Mouse (Mus musculus) MEL-GATA-1-ER (cell line): ENCODE measurements at regions not wholly inside any gene's neighbourhood (a gene's known extent, or its start where the extent isn't known, plus 50 kb on each side); places are given as distances from the start of the nearest gene placed in this dataset.

Experiments
- DNase-seq: peaks from one replicate; pipeline ENCODE4 v3.0.0-alpha.2; 2012; ENCODE audit warnings: low read depth; ENCODE audit errors: extremely low read depth

DNA sequence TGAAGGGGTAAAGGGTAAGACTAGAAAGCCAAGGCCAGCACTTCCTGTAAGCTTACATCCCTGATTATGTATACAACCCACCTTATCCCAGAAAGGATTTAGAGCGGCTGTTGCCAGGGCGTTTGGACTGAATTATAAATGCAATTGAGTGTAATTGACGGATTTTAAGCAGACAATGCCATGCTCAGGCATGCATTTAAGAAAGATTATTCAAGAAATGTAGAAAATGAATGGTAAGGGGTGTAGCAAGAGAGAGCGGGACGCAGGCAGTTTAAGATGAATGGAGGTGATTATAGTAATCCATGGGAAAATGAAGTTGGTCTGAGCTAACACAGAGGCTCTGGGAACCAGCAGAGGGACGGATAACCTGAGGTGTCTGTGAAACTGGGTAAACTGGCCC, 229.2 kb upstream of the Sox9 start:
- no peak for DNase-seq

DNA sequence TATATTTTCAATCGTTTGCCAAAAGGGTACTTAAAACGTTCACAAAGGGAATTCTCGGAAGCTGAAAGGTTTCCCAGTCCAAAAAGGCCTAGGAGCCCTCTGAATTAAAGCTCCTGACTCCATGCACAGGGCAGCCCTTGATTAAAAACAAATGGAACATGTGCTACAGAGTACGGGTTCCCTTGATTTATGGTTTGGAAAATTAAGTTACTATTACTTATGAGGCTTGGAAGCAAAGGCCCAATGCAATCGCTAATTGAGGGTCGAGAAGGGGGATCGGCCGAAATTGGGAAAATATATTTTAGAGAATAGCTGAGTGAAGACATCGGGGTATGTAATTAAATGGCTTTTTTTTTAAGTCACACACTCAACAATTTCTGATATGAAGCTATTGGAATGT, 219.0 kb upstream of the Sox9 start:
- DNase-seq, result no peak

DNA sequence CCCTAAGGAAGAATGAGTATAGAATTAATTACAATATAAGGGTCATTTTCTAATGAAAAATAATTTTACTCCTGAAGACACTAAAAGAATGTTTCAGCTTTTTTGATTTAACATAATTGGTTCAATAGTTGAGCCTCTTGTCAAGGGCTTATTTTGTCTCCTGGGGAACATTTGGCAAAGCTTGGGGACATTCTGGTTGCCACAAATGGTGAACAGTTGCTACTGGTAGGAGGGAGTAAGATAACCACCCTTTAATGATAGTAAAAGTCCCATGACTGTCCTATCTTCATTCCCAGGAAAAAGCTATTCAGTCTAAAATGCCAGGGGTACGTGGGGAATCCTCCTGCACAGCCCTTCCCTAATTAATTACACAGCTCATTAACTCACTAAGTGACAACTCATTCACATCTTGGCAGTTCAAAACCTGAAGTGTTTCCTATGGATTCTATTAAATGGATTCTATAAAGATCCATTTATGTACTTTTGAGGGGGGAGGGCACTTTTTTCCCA, 217.3 kb upstream of the Sox9 start:
- DNase-seq, result no peak

DNA sequence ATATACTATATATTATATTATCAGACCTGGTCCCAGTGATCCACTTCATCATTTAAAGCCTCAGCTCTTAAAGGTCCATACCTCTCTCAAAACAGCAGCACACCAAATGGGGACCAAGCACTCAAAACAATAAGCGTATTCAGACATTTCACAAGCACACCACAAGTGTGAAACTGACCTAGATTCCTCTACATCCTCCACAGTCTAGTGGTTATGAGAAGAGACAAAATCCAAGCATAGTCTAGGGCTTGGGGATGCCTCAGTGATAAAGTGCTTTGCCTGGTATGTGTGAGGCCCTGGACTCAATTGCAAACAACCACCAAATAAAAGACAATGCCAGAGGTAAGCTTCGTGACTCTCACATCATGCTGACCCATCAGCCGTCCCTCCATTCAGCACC, 216.0 kb upstream of the Sox9 start:
- DNase-seq, result no peak

DNA sequence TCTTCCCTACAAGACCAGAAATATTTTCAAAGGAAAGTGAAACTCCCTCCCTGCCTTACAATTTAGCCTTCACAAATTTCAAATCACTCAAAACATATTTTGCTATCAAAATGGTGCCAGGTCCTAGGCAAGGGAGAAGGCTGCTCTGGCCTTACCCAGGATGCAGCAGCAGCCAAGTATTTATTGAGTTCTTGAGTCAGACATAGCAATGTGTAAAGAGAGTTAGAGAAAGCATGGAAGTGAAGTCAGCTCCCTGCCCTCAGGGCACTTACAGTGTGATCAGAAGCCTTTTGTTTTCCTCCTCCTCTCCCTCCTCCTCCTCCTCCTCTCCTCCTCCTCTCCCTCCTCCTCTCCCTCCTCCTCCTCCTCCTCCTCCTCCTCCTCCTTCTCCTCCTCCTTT, 194.6 kb upstream of the Sox9 start:
- DNase-seq, result no peak

DNA sequence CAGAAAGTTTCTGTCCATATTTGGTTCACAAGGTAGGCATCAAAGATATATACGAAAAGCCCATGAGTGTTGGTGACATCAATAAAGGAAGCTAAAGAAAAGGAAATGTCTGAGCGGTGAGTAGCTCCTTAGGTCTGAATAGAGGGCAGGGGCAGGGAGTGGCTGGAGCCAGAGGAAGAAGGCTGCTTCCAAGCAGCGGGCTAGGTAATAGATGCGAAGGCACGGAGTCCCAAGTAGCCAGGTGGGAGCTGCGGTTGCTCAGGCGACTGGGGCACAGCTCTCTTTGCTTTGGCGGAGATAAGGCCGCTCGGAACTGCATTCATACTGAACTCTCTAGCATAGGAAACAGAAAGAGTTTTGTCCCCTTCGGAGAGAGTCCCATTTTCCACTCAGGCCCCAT, 193.9 kb upstream of the Sox9 start:
- DNase-seq, result no peak

DNA sequence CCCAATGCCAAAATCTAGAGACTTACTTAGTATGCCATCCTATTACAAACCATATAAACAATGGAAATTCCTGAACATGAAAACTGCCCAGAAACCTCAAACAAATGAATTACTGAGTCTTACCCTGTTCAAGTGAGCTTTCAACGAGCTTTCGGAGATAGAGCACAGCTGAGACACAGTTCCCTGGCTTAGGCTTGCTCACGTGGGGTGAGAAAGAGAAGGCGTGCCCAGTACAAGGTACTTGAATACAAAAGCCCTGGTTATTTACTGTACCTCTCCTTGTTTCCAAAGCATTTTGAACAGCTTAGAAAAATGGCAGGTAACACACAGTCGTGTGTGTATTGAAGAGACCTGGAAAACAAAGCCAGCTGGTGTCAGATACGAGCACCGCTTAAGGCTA, 191.8 kb upstream of the Sox9 start:
- DNase-seq, result no peak

DNA sequence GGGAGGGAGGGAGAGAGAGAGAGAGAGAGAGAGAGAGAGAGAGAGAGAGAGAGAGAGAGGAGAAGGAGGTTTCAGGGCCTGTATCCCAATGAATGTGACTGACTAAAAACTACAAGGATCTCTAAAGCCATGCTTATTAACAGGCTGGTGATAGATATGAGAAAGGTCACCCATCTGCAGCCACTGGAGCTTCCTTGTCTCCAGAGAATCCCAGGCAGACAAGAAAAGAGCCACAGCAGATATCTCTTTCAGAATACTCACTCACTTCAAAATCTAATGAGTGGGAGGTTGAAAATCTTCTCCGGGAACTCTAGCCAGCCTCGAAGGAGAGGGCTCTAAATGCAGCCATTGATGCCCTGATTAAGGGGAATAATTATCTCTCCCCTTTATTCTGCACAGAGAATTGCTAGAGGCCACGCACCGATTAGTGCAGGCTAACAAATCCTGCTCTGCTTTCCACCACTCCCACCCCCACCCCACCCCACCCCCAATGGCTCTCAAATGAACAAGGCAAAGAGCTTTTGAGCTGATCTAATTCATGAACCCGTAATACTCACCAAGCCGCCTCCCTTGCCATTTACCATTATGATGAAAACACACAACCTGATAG, 189.5 kb upstream of the Sox9 start:
- DNase-seq, result no peak

DNA sequence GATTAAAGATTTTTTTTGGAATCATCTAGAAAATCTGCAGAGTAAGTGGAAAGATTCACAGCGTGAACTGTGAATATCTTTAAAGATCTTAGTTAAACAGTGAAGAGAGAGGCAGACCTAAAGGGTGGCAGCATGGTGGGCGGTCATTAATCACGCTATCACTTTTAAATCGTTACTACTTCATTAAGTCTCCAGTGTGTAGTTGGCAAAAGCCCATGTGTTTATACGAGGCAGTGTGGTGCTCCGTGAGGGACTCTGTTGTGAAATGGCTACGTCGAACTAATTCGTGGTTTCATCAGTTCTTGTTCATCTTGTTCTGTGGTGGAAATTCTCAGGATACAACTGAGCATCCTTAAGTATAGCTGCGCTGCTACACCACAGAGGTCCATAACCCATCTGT, 188.2 kb upstream of the Sox9 start:
- no peak for DNase-seq

DNA sequence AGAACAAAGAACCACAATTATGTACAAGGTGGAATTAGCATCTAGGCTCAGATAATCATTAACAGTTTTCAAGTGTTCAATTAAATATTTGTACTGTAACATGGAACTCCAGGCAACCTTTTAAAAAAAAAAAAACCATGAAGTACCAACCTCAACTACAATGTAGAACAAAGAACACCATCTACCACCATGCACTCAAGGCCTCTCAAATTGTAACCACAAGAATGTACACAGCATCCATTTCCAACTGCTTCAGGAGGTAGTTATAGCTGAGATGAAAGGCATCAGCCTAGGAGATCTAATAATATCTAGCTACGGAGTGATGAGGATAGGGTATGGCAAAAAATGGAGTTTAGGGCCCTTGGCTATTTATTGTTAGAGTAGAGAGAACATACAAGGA, 174.7 kb upstream of the Sox9 start:
- DNase-seq, result no peak

DNA sequence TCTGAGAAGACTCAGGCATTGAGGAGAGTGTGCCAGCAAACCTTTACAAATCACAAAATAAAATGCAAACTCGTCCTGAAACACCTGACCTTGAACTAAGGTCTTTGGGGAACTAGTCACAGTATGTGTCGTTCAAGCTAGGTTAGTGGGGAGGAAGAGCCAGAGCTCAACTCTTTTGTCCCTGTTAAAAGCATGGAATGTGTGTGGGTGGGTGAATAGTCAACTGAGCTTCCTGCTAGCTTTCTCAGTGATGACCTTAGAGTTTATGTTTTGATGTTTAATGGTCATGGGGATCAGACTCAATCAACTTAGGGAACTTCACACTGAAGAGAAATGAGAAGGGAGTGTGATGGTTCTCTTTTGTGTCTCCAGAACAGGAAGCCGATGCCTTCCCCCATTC, 172.7 kb upstream of the Sox9 start:
- no peak for DNase-seq

DNA sequence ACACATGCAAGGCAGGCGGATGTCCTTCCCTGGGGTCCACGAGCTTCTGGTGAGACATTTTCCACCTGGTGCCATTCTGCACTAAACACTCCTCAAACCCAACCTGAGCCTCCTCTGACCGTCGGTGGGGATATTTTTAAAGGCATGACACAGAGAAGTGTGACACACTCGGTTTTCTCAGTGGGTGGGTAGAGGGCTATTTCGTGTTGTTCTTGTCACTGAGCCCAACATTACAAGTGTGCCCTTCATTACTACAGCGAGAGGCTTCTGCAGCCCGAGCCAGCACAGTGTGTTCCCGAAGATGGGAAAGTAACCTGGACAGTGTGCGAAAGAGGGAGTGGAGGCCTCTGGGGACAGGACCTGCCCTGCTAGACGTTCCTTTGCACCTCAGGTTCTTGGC, 171.0 kb upstream of the Sox9 start:
- no peak for DNase-seq

DNA sequence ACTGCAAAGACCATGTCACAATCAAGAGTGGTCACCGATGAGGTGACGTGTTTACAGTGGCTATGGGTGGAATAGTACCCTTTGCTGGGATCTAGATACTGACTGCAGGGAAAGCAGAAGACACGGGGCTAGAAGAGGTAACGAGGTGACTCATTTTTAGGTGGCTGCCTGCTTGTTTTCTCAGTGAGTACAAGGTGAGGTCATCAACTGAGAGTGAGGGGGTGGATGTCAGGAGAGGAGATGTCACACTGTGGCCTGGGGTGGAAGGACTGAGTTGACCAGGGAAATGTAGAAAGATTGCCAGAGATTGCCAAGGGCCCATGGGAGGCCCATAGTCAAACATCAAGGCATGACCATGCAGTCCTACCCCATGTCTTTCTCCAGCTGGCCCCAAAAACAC, 166.4 kb upstream of the Sox9 start:
- no peak for DNase-seq

DNA sequence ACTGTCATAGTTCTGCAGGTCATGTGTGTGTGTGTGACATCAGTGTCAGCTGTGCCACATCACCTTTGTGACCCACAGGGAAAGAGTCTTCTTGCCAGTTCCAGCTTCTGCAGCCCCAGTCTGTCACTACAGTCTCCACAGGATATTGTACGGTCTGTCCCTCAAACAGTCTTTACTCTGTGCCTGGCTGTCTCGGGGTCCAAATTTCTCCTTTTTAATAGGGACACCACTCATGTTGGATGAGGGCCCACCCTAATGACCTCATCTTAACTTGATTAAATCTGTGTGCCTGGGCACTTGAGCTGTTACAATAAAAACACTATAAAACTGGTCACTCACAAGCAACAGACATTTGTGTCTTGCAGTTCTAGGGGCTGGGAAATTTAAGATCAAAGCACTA, 165.1 kb upstream of the Sox9 start:
- DNase-seq, result no peak

DNA sequence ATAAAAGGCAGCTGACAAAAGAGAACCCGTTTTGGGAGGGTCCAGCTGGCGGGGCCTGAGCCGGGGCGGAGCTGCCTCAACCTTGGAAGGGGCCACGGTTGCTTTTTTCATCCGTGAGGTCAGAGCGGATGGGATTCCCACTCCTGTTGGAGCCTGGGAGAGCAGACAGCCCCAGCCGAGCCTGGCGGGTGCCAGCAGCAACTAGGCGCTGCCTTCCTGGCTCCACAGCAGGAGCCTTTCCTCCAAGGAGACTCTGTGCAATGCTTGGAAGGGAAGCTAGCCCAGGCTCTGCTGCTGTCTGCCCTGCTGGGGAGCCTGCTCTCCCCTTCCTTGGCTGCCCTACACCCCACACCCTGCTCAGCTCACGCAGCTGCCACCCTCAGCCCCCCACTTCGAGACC, 161.1 kb upstream of the Sox9 start:
- no peak for DNase-seq

DNA sequence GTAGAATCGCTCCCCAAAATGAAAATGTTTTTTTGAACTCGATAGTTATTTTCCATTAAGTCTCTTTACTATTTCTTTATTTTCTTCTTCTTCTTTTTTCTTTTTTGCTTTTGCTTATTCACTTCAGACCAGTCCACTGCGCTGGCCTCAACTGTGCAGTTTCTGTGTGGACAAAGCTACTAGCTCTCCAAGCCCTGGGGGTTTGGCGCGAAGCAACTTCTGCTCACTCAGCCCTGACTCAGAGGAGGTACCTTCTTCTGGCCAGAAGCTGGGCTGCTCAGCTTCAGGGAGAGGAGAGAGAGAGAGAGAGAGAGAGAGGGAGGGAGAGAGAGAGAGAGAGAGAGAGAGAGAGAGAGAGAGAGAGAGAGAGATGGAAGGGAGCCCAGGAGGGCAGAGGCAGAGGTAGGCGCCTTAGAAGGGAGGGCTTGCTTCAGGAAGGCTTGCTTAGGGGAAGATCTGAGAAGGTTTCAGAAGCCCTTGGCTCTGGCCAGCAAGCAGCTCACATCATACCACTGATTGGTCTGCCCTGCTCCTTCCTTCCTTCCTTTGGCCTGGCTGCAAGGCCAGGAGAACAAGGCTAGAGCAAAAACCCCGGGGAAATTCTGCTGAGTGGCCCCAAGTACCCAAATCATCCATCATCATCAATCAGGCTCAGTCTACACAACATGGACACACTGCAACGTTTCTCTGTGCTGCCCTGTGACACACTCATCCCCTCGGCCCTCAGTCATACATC, 160.5 kb upstream of the Sox9 start:
- DNase-seq, result no peak

DNA sequence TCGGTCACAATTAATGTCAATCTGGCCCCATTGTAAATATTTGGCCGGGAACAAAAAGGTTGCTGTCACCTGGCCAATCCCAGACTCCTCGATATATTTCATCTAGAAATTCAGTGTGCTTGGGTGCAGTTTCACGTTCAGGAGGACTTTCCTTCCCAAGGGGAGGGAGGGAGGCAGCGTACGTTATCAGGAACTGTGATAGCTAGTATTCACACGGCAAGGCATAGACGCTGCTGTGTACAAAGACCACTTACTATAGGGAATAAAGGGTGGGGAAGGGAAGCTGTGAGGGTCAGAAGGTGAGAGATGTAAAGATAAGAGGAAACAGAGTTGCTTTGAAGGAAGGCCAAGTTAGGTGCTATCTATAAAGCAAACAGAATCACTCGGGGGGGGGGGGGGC, 132.7 kb upstream of the Sox9 start:
- no peak for DNase-seq

DNA sequence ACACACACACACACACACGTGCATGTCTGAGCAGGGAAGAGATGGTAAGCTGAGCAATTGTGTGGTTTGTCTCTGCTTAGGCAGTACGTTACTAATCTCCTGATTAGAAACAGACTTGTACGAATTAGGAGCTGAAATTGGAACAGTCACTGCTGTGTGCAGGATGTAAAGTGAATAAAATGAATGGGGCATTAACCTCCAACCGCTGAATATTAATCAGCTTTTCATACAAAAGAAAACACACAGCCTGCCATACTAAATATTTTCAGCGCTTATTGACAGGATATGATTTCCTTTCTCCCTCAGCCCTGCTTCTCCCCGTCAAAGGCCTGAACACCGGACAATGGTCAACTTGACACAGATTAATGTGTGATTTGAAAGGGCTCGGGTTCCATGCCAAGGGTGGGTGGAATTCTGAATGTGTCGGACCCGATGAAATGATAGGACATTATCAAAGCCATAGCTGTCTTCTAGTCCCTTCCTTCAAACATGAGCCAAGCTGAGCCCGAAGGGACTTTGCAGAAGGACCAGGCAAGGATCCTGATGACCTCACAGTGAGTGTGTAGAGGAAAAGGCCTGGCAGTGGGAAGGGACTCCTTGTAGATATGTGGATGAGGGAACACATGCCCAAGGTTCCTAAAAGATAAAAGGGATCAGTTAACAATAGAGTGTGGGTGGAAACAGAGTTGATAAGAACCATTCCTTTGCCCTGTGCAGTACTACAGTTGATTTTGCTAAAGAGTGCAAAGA, 124.4 kb upstream of the Sox9 start:
- no peak for DNase-seq

DNA sequence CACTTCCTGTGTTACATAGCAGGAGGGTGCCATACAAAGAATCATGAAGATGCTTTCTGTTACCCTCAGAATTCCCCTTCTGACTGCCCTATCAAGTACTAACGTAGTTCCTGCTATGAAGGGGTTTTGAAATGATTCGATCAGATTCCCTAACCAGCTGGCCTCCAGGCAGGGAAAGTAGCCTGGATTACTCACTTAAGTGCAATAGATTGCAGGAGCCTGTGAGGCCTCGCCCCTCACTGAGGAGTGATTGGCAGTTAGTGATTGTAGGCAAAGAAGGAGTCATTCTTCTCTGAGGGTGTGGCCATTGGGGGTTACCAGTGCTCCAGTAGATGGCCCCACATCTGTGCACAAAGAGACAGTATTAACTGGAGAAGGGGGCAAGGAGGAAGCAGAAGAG, 122.1 kb upstream of the Sox9 start:
- no peak for DNase-seq

DNA sequence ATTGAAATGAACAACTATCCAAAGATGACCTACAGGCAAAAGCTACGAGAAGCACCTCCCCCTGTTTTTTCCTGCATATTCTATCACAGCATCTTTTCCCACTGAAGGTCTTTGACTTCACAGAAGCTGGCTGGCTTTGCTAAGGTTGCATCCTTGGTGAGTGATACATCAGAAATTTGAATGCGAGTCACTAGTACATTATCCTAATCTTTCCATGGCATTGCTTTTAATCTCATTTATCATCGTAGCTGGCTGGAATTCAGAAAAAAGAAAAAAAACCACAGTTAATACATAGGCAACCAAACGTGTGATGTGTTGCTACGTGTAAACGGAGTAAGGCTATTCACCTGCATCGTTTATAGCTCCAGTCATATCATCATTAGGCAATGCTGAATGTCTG, 120.6 kb upstream of the Sox9 start:
- DNase-seq, result no peak

DNA sequence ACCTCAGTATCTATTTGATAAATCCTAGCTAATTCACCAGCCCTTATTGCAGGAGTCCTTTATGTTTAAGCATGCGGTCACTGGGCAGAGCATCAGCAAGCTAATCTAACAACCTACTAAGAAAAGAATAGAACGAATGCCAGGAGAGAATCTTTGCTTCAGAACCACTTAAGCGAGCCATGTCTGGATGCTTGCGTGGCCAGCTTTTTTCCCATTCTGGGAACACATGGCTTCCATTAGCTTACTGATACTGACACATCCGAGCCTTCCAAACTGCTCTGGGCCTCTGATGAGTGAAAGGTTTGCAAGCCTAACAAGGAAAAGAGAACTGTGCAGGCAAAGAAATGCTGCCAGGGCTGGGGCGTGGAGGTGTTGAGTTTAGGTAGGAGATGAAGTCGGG, 114.7 kb upstream of the Sox9 start:
- no peak for DNase-seq

DNA sequence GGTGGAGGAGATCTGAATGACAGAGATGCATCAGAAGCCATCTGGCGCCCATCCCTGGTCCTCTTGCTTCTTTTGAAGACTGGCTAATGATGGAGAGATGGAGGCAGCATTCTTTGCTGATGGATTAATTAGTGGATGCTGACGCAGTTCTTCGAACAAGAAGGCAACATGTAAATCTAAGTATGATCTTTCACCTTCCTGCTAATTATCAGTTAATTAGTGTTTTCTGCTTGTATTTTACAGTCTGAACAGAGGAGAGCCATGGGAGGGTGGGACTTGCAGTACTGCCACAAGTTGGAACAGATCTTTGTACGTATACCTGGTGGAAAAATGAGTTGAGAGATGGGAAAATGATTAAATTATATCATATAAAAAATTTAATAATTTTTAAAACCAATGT, 109.9 kb upstream of the Sox9 start:
- no peak for DNase-seq

DNA sequence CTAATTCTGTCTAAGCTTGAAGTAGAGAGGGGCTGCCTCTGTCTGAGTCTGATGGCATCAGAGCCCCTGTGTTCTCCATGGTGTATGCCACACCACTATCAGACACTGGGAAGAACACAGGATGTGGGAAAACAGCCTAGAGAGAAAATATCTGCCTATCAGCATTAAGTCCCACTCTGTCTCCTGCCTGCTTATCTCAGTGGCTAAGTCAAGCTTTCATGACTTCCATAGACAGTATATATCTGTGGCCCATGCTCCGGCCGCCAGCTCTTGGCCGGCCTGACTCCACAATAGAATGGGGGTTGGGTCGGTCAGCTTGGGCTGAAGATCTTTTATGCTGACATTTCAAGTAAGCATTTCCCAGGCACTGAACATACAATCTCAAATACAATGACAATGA, 92.0 kb upstream of the Sox9 start:
- no peak for DNase-seq
